Mouse (Mus musculus) bone marrow, adult 2 months (tissue): Measurements from ENCODE around the gene Nmral1.

Experiments used
- CTCF ChIP-seq: fragments of 200-500 bp; IDR thresholded peaks from 2 replicates; pipeline ENCODE4 v1.5.1; 2011; ENCODE audit warnings: low read length, control low read depth; ENCODE audit not compliant: control insufficient read depth, insufficient read depth
- POLR2A ChIP-seq: fragments of 200-500 bp; IDR thresholded peaks from 2 replicates; pipeline ENCODE4 v1.6.1; 2011; ENCODE audit warnings: low read depth, mild to moderate bottlenecking, control low read depth, low read length, borderline replicate concordance; ENCODE audit not compliant: control insufficient read depth

DNA sequence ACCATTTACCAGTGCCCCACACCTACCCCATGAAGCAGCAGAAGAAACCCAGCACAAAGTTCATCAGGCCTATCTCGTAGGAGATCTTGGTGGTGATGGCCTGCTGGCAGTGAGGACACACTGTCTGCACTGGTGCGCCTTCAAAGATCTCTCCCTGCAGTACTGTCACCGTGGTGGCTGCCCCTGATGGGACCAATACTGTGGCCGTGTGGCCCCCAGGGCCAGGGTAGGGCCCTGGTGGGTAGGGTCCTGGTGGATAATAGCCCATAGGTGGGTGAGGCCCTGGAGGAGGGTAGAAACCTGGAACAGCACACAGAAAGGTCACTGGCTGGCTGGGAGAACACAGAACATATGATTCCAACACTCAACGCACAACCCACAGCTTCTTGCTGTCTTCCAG is 49.6 kb upstream of the Nmral1 start:
- TF ChIP-seq CTCF (no peak), POLR2A (no peak)
